8 mouse cellular contexts compared by ENCODE assay signal in the genomic region with DNA sequence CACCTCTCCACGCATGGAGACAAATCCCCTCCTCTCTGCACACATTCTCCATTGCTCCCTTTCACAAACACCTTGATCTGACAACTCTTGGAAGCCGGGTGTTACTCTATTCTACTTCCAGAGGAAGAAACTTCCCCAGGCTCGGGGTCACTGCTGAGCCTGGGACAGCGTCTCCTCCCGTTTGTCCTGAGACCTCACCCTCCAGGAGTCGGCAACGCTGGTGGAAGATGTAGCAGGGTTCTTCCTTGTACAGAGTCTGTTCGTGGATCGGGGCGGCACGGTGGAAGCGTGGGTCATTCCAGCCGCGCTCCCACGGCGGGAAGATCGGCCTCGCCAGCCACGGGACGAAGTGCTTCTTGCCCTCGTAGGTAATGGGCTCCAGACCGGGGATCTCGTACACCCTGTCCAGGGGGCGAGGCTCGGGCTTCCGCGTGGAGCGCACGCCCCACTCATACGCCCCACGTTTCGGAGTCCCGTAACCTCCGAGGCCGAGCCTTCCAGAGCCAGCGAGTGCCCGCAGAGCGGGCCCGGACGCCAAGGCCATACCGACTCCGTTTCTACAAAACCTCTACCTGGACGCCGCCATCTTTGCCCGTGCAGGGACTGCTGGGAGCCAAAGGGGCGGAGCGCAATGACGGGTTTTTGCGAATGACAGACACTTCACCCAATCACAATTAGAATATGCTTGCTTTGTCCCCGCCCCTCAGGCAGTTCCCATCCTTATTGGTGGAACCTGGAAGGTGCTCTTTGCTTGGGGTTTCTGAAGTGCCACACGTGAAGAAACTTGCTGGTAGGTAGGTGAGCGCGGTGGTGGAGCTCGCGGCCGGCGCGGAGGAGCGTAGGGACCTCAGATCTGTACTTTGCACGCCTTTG. TPM values are rescaled to one million over a fixed set of nuclear protein-coding genes. Genes with fewer than 3 reads are reported as not detected.
DNase-seq lines count a peak whose midpoint lies in the region; ATAC-seq and TF ChIP-seq lines count a peak whose summit lies in the region.

Gene Mrpl37, minus strand, starts transcription at position 617 of the 873 bp plus-strand sequence.
Gene Cyb5rl, plus strand, starts transcription at position 737 of the 873 bp plus-strand sequence.

- H3K27me3 ChIP-seq in embryonic facial prominence, embryonic 13.5 days = no peaks in the 10 kb centered on the region
- H3K27me3 ChIP-seq in kidney, adult 2 months (replicated peaks; ENCODE audit: control insufficient read depth, insufficient read depth, low read length) = no peaks in the 10 kb centered on the region
- H3K27me3 ChIP-seq in limb, embryonic 12.5 days = no peaks in the 10 kb centered on the region
- H3K27me3 ChIP-seq in midbrain, embryonic 15.5 days (replicated peaks) = no peaks in the 10 kb centered on the region
- no peaks in the 10 kb centered on the region for H3K27me3 ChIP-seq in spleen, adult 2 months (ENCODE audit: control insufficient read depth, insufficient read depth, low read length)

- peak; percentile 85 for DNase-seq in 3134 (ENCODE audit: extremely low read depth, insufficient read length, low spot score)
- DNase-seq in adrenal gland, postnatal 36 days = peak; percentile 94 to 95
- peak; percentile 98 for DNase-seq in heart, adult 18-20 months
- peak; percentile 98 for DNase-seq in kidney, adult 2 months
- peak; percentile 92 to 95 for DNase-seq in spleen, adult 2 months (ENCODE audit: low read depth in 1 of 2, low spot score in 2 of 2)

- ATAC-seq in embryonic facial prominence, embryonic 13.5 days (ENCODE audit: insufficient number of reproducible peaks, insufficient read depth, low FRiP score, low TSS enrichment, low read depth) = peak; percentile 99
- ATAC-seq in limb, embryonic 12.5 days (ENCODE audit: insufficient number of reproducible peaks, insufficient read depth, low FRiP score, low TSS enrichment, low read depth) = peak; percentile 95
- ATAC-seq in midbrain, embryonic 15.5 days (replicated peaks) = peak; percentile 99

- H3K9ac ChIP-seq in embryonic facial prominence, embryonic 13.5 days = peak within 1 kb of the TSS; percentile 90
- peak within 1 kb of the TSS; percentile 79 for H3K9ac ChIP-seq in limb, embryonic 12.5 days (replicated peaks)
- peak within 1 kb of the TSS; percentile 69 for H3K9ac ChIP-seq in midbrain, embryonic 15.5 days

- no peak for TF ChIP-seq CTCF in kidney, adult 2 months (conservative IDR thresholded peaks at IDR 0.05; ENCODE audit: insufficient read depth, insufficient read length, low read depth, low read length)
- no peak for TF ChIP-seq CTCF in spleen, adult 2 months (IDR thresholded peaks at IDR 0.05; ENCODE audit: extremely low read depth, insufficient read depth, insufficient read length, insufficient replicate concordance)

- H3K4me2 ChIP-seq in embryonic facial prominence, embryonic 13.5 days = peak within 1 kb of the TSS; percentile 98
- H3K4me2 ChIP-seq in limb, embryonic 12.5 days = peak within 1 kb of the TSS; percentile 97
- peak within 1 kb of the TSS; percentile 91 for H3K4me2 ChIP-seq in midbrain, embryonic 15.5 days

- no peaks in the 10 kb centered on the region for H3K9me3 ChIP-seq in embryonic facial prominence, embryonic 13.5 days
- no peaks in the 10 kb centered on the region for H3K9me3 ChIP-seq in limb, embryonic 12.5 days
- H3K9me3 ChIP-seq in midbrain, embryonic 15.5 days = no peaks in the 10 kb centered on the region

- peak; percentile 83 for TF ChIP-seq POLR2A in kidney, adult 2 months (IDR thresholded peaks at IDR 0.05; ENCODE audit: low read depth, low read length)
- TF ChIP-seq POLR2A in spleen, adult 2 months (IDR thresholded peaks at IDR 0.05; ENCODE audit: low read depth, low read length) = peak; percentile 70

- H3K4me3 ChIP-seq in embryonic facial prominence, embryonic 13.5 days = peak within 1 kb of the TSS; percentile 86
- peak within 1 kb of the TSS; percentile 96 for H3K4me3 ChIP-seq in kidney, adult 2 months (ENCODE audit: insufficient read depth, low read depth, low read length)
- peak within 1 kb of the TSS; percentile 91 for H3K4me3 ChIP-seq in limb, embryonic 12.5 days (replicated peaks)
- H3K4me3 ChIP-seq in midbrain, embryonic 15.5 days = peak within 1 kb of the TSS; percentile 78
- H3K4me3 ChIP-seq in spleen, adult 2 months (ENCODE audit: extremely low read depth, insufficient read depth, insufficient read length) = peak within 1 kb of the TSS; percentile 90

- WGBS in embryonic facial prominence, embryonic 13.5 days = under 1% methylated on average over 60 of the region's 60 CpGs
- under 1% methylated on average over 60 of the region's 60 CpGs for WGBS in kidney, adult 2 months
- under 1% methylated on average over 60 of the region's 60 CpGs for WGBS in limb, embryonic 12.5 days
- under 1% methylated on average over 60 of the region's 60 CpGs for WGBS in midbrain, embryonic 15.5 days
- 2% methylated on average over 60 of the region's 60 CpGs for WGBS in spleen, adult 2 months

- H3K4me1 ChIP-seq in embryonic facial prominence, embryonic 13.5 days = peaks cover 18% of the 10 kb centered on the region
- peaks cover 8% of the 10 kb centered on the region; the same call in 1 of the 2 replicates for H3K4me1 ChIP-seq in kidney, adult 2 months (ENCODE audit: control insufficient read depth, insufficient read depth, low read length)
- peaks cover 14% of the 10 kb centered on the region for H3K4me1 ChIP-seq in limb, embryonic 12.5 days (replicated peaks)
- H3K4me1 ChIP-seq in midbrain, embryonic 15.5 days = peaks cover 19% of the 10 kb centered on the region
- 0 out of 2 replicates have a peak, but pooled peaks cover 7% of the 10 kb centered on the region for H3K4me1 ChIP-seq in spleen, adult 2 months (ENCODE audit: control insufficient read depth, insufficient read depth, insufficient read length)

- peaks cover 36% of the 10 kb centered on the region for H3K36me3 ChIP-seq in embryonic facial prominence, embryonic 13.5 days
- no peaks in the 10 kb centered on the region for H3K36me3 ChIP-seq in kidney, adult 2 months (ENCODE audit: control insufficient read depth, insufficient read depth, low read length)
- H3K36me3 ChIP-seq in limb, embryonic 12.5 days = peaks cover 30% of the 10 kb centered on the region
- no peaks in the 10 kb centered on the region for H3K36me3 ChIP-seq in midbrain, embryonic 15.5 days (replicated peaks)
- H3K36me3 ChIP-seq in spleen, adult 2 months (ENCODE audit: control insufficient read depth, insufficient read depth, low read length) = peaks cover 11% of the 10 kb centered on the region

- peak within 1 kb of the TSS; percentile 52; the same call in 1 of the 2 replicates for H3K27ac ChIP-seq in embryonic facial prominence, embryonic 13.5 days
- H3K27ac ChIP-seq in kidney, adult 2 months (ENCODE audit: insufficient read depth, low read depth, low read length) = peak within 1 kb of the TSS; percentile 52
- peak within 1 kb of the TSS; percentile 75; the same call in 1 of the 2 replicates for H3K27ac ChIP-seq in limb, embryonic 12.5 days
- peak within 1 kb of the TSS; percentile 72 for H3K27ac ChIP-seq in midbrain, embryonic 15.5 days
- no peak within 1 kb of the TSS; the same call in 1 of the 2 replicates for H3K27ac ChIP-seq in spleen, adult 2 months (ENCODE audit: insufficient read depth, low read length)

RNA-seq across cellular contexts. Expression of gene Mrpl37, which starts in this region (rescaled TPM):
- 100 to 1,000 TPM in 1 of 2 experiments, 10 to 100 TPM in 1; 99.7 to 102 TPM for total RNA-seq in adrenal gland, postnatal 36 days (2021)
- 90.6 and 99.2 TPM in 2 replicates for polyA plus RNA-seq in embryonic facial prominence, embryonic 13.5 days (2015; fragmentation: Nextera tagmentation; extraction: Ambion mirVana)
- 100 to 1,000 TPM in 1 of 2 experiments, 10 to 100 TPM in 1; 96.0 to 102 TPM for total RNA-seq in heart, adult 18-20 months (2021)
- polyA plus RNA-seq in kidney, adult 2 months (2012; rRNA removed) = 111 and 118 TPM in 2 replicates
- polyA plus RNA-seq in limb, embryonic 12.5 days (2016; fragmentation: Nextera tagmentation; extraction: Ambion mirVana) = 97.8 and 102 TPM in 2 replicates
- polyA plus RNA-seq in midbrain, embryonic 15.5 days (2015; fragmentation: Nextera tagmentation; extraction: Ambion mirVana) = 77.7 and 82.3 TPM in 2 replicates
- polyA plus RNA-seq in spleen, adult 2 months (2012; rRNA removed) = 31.9 and 34.0 TPM in 2 replicates

RNA-seq across cellular contexts. Expression of gene Cyb5rl, which starts in this region (rescaled TPM):
- total RNA-seq in adrenal gland, postnatal 36 days (2021) = 10 to 100 TPM; 21.2 to 25.4 TPM
- polyA plus RNA-seq in embryonic facial prominence, embryonic 13.5 days (2015; fragmentation: Nextera tagmentation; extraction: Ambion mirVana) = 7.7 and 9.4 TPM in 2 replicates
- total RNA-seq in heart, adult 18-20 months (2021) = 10 to 100 TPM; 25.7 to 26.1 TPM
- polyA plus RNA-seq in kidney, adult 2 months (2012; rRNA removed) = 19.0 and 21.7 TPM in 2 replicates
- 4.6 and 7.1 TPM in 2 replicates for polyA plus RNA-seq in limb, embryonic 12.5 days (2016; fragmentation: Nextera tagmentation; extraction: Ambion mirVana)
- 3.7 and 4.7 TPM in 2 replicates for polyA plus RNA-seq in midbrain, embryonic 15.5 days (2015; fragmentation: Nextera tagmentation; extraction: Ambion mirVana)
- 6.2 and 7.5 TPM in 2 replicates for polyA plus RNA-seq in spleen, adult 2 months (2012; rRNA removed)
